Mouse (Mus musculus): Measurements from ENCODE around the gene B3galt1. TPM values are rescaled to one million over a fixed set of nuclear protein-coding genes. Genes with fewer than 3 reads are reported as not detected.

Gene B3galt1
- total RNA-seq, 2 experiments from 2014 or later = 82.0 to 94.2 TPM

DNA sequence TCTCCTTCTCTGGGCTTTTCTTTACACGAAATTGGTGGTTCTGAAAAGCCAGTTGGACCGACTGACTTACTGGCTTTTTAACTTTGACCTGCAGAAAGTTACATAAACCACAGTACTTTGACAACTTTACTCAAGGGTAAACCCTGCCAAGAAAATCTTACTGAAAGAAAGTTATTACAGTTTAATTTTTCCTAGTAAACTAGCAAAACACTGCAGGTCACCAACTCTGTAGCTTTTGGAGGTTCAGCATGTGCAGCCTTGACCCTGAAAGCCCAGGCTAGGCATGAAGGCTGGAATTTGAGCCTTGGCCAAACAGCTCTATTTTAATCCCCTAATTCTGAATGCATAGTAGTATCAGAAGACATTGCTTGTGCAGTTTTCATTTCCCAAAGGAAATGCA, 391.9 kb downstream of the B3galt1 start:
- intact Hi-C loops (cut with DNase I) = no loop called here
- Histone ChIP-seq H3K4me3 (no peak overlapping the region), H3K27ac (no peak overlapping the region)
- TF ChIP-seq CTCF (IDR thresholded peaks at IDR 0.05) = no peak
- DNase-seq (ENCODE audit: extremely low spot score in 1 of 2, low spot score in 2 of 2) = no peak

GRCm38 (mm10) chr2:67960711-67961110, 395.0 kb downstream of the B3galt1 start:
- TF ChIP-seq CTCF (IDR thresholded peaks at IDR 0.05) = no peak
- H3K27ac ChIP-seq = no peak overlapping the region
- intact Hi-C loops (cut with DNase I) = no loop called here
- no peak overlapping the region for H3K4me3 ChIP-seq
- DNase-seq (ENCODE audit: extremely low spot score in 1 of 2, low spot score in 2 of 2) = no peak

DNA sequence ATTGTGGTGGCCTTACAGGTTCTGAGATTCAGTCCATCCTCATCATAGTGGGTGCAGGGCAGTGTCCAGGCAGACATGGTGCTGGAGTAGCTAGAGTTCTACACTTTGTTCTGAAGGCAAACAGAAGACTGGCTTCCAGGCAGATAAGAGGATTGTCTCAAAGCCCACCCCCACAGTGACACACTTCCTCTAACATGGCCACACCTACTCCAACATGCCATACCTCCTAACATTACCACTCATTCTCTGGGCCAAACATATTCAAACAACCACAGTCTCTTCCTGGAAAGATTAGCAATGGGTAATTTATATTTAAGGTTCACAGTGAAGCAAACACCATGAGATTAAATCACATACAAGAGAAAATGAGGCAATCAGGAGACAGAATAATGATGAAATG, 403.1 kb downstream of the B3galt1 start:
- intact Hi-C loops (cut with DNase I) = no loop called here
- Histone ChIP-seq H3K27ac (no peak overlapping the region), H3K4me3 (no peak overlapping the region)
- no peak for TF ChIP-seq CTCF (IDR thresholded peaks at IDR 0.05)
- no peak for DNase-seq (ENCODE audit: extremely low spot score in 1 of 2, low spot score in 2 of 2)

DNA sequence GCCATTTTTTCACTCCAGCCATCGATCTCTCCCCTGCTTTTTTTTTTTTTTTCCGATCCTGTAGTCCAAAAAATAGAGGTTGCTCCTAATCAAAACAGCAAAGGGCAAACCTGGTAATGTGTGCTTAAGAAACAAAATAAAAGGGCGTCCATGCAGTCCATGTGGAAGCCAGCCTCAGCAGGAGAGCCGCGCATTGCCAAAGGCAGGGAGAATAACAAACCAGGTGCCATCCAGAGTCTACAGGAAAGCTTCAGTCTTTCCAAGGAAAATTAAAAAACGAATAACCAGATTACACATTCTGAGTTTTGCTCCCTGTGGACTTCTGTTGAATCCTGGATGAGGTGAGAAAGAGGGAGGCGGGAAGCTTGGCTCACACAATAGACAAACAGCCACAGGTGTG, 405.4 kb downstream of the B3galt1 start:
- no peak for DNase-seq (ENCODE audit: extremely low spot score in 1 of 2, low spot score in 2 of 2)
- peak overlapping the region; percentile 10; the same call in 1 of the 2 replicates for H3K27ac ChIP-seq
- intact Hi-C loops (cut with DNase I) = loop anchor here (2.0 to 10.0 kb wide), 2 partner anchors 64 to 374 kb away; no protein-coding TSS in a partner anchor
- TF ChIP-seq CTCF (IDR thresholded peaks at IDR 0.05) = no peak
- H3K4me3 ChIP-seq = no peak overlapping the region

DNA sequence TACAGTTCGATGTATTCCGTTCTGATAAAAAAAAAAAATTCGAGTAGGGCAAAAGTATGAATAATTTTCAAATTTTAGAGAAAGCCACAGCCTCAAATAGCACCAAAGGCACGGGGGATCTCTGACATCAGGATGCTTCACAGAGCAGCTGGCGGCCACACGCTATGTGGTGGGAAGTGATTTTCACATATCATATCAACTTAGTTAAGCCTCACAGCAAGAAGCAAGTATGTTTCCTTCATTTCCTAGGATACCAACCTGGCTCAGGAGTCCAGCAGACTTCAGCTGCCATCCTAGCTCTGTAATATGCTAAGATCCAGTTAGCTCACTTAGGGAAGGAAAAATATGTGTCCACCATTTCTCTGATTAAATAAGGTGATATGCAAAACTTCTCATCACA, 405.9 kb downstream of the B3galt1 start:
- intact Hi-C loops (cut with DNase I) = loop anchor here (2.0 to 10.0 kb wide), 2 partner anchors 63 to 373 kb away; no protein-coding TSS in a partner anchor

GRCm38 (mm10) chr2:67975764-67976163, 410.1 kb downstream of the B3galt1 start:
- DNase-seq (ENCODE audit: extremely low spot score in 1 of 2, low spot score in 2 of 2) = no peak
- intact Hi-C loops (cut with DNase I) = loop anchor here (10.0 kb wide), 1 partner anchor 369 kb away; no protein-coding TSS in a partner anchor
- no peak for TF ChIP-seq CTCF (IDR thresholded peaks at IDR 0.05)
- Histone ChIP-seq H3K4me3 (no peak overlapping the region), H3K27ac (no peak overlapping the region)

More for the DNA sequence above, 405.9 kb downstream of the B3galt1 start:
- TF ChIP-seq CTCF (IDR thresholded peaks at IDR 0.05) = no peak
- Histone ChIP-seq H3K27ac (peak overlapping the region; percentile 2; the same call in 1 of the 2 replicates), H3K4me3 (no peak overlapping the region)
- peak; percentile 35 to 50 for DNase-seq (ENCODE audit: extremely low spot score in 1 of 2, low spot score in 2 of 2)

DNA sequence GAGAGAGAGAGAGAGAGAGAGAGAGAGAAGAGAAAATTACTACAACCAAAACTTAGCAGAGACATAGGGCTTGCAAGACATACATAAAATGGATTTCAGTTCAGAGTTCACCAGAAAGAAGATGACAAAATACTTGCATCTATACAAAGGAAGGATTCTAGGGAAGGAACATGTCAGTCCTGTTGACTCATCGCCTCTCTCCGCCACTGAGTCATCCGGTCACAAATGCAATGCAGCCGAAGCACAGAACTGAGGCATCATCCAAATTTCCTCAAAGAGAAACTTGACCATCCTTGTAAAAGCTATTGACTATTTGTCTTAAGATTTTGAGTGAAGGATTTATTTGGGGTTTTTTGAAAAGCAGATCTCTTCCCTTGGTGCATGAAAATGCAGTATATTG, 410.8 kb downstream of the B3galt1 start:
- Histone ChIP-seq H3K27ac (no peak overlapping the region), H3K4me3 (no peak overlapping the region)
- peak in 1 of 2 experiments; percentile 24 for DNase-seq (ENCODE audit: extremely low spot score in 1 of 2, low spot score in 2 of 2)
- intact Hi-C loops (cut with DNase I) = loop anchor here (10.0 kb wide), 1 partner anchor 368 kb away; no protein-coding TSS in a partner anchor
- TF ChIP-seq CTCF (IDR thresholded peaks at IDR 0.05) = no peak

GRCm38 (mm10) chr2:67977620-67978262, 412.1 kb downstream of the B3galt1 start:
- Histone ChIP-seq H3K27ac (no peak overlapping the region), H3K4me3 (no peak overlapping the region)
- no peak for TF ChIP-seq CTCF (IDR thresholded peaks at IDR 0.05)
- no peak for DNase-seq (ENCODE audit: extremely low spot score in 1 of 2, low spot score in 2 of 2)
- intact Hi-C loops (cut with DNase I) = loop anchor here (10.0 kb wide), 1 partner anchor 367 kb away; no protein-coding TSS in a partner anchor

DNA sequence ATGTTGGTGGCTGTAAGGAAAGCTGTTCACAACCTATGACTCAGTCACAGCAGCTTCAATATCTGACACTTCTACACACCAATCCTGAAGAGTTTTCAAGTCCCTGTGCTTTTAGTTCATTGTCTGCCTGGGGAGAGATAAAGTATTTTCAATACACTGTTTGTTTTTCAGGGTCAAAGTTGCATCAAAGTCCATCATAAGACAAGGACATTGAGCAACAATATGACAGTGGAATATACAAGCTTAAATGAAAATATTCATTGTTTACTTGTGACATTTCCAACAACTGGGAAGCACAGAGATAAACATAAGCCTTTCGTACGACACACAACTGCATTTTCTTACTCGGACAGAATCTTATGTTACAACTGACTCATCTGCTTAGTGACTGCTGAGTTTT, 417.9 kb downstream of the B3galt1 start:
- Histone ChIP-seq H3K27ac (no peak overlapping the region), H3K4me3 (no peak overlapping the region)
- no peak for TF ChIP-seq CTCF (IDR thresholded peaks at IDR 0.05)
- intact Hi-C loops (cut with DNase I) = no loop called here
- DNase-seq (ENCODE audit: extremely low spot score in 1 of 2, low spot score in 2 of 2) = no peak

DNA sequence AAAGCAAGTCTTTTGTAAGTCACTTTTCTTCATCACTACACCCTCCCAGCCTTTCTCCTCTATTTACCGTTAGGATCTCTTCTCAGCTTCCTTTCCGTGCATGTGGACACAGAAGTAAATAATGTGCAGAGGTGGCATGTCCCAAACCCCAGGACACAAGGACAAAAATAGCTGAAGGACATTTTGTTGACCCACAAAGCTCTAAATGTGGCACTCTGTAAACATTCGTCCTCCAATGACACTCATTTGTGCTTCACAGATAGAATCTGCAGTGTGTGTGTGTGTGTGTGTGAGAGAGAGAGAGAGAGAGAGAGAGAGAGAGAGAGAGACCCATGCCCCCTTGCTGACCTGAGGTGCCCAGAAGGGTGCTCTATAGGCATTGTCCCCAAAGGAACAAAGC, 419.5 kb downstream of the B3galt1 start:
- no peak for DNase-seq (ENCODE audit: extremely low spot score in 1 of 2, low spot score in 2 of 2)
- TF ChIP-seq CTCF (IDR thresholded peaks at IDR 0.05) = no peak
- H3K4me3 ChIP-seq = no peak overlapping the region
- intact Hi-C loops (cut with DNase I) = no loop called here
- no peak overlapping the region for H3K27ac ChIP-seq

DNA sequence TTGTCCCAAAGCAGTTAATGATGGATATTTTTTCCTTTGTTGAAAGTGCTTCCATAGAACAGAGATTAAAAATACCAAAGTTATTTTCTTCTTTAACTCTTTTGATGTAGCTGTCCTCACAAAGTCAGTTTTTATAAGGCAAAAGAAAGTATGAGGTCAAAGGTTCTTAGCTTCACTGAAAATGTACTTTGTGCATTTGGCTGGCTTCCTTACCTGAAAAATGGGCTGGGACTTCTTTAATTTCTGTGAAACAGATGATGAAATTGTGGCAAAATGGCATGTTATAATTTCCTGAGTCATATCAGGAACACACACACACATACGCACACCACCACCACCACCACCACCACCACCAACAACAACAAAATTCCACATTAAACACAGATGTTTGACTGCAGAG, 427.8 kb downstream of the B3galt1 start:
- intact Hi-C loops (cut with DNase I) = no loop called here
- TF ChIP-seq CTCF (IDR thresholded peaks at IDR 0.05) = no peak
- DNase-seq (ENCODE audit: extremely low spot score in 1 of 2, low spot score in 2 of 2) = no peak
- Histone ChIP-seq H3K27ac (no peak overlapping the region), H3K4me3 (no peak overlapping the region)

GRCm38 (mm10) chr2:68003091-68003490, 437.4 kb downstream of the B3galt1 start:
- intact Hi-C loops (cut with DNase I) = no loop called here
- TF ChIP-seq CTCF (IDR thresholded peaks at IDR 0.05) = no peak
- Histone ChIP-seq H3K27ac (no peak overlapping the region), H3K4me3 (no peak overlapping the region)
- DNase-seq (ENCODE audit: extremely low spot score in 1 of 2, low spot score in 2 of 2) = no peak

- intact Hi-C loops (cut with DNase I) = no loop called here
- DNase-seq (ENCODE audit: extremely low spot score in 1 of 2, low spot score in 2 of 2) = no peak
- no peak overlapping the region for H3K27ac ChIP-seq
- no peak for TF ChIP-seq CTCF (IDR thresholded peaks at IDR 0.05)
- no peak overlapping the region for H3K4me3 ChIP-seq
Measured at GRCm38 (mm10) chr2:68005210-68005609, 439.5 kb downstream of the B3galt1 start.
